Mouse (Mus musculus): ENCODE data around the gene Guk1. TPM values are rescaled to one million over a fixed set of nuclear protein-coding genes. Genes with fewer than 3 reads are reported as not detected.

The Guk1 gene
- total and polyA plus RNA-seq, 3 experiments: 97.5 to 120 (median 113) TPM

GRCm38 (mm10) chr11:59161398-59161797 is 30.6 kb downstream of the Guk1 start:
- no peaks in the 10 kb centered on the region for H3K36me3 ChIP-seq (ENCODE audit: control insufficient read depth, insufficient read depth, low read length)
- WGBS: 47% methylated on average over 5 of the region's 5 CpGs
- no peak overlapping the region for H3K4me3 ChIP-seq
- H3K27ac ChIP-seq: peak overlapping the region; percentile 69
- peaks cover 9% of the 10 kb centered on the region for H3K4me1 ChIP-seq (ENCODE audit: control insufficient read depth, insufficient read depth, low read length)
- H3K79me2 ChIP-seq (replicated peaks; ENCODE audit: control insufficient read depth, insufficient read depth, low read length): no peaks in the 10 kb centered on the region
- no peak overlapping the region for H3K9ac ChIP-seq (ENCODE audit: low read depth, low read length)
- TF ChIP-seq CTCF (IDR thresholded peaks at IDR 0.05) (peak; percentile 55), POLR2A (IDR thresholded peaks at IDR 0.05; ENCODE audit: insufficient read depth, low read depth, low read length) (no peak), EP300 (IDR thresholded peaks at IDR 0.05; ENCODE audit: insufficient read depth, low read depth, low read length) (peak; percentile 74; the same call in 1 of the 2 replicates)
- no peaks in the 10 kb centered on the region for H3K27me3 ChIP-seq (ENCODE audit: control insufficient read depth, insufficient read depth, low read length)
- peak; percentile 47 to 65 for DNase-seq
- intact Hi-C loops (cut with DNase I): loop anchor here (2.0 kb wide), 1 partner anchor 21 kb away; the partner anchor contains the start of gene Gjc2

- Histone ChIP-seq H3K4me1 (ENCODE audit: control insufficient read depth, insufficient read depth, low read length) (peaks cover 9% of the 10 kb centered on the region), H3K27ac (no peak overlapping the region), H3K9ac (ENCODE audit: low read depth, low read length) (no peak overlapping the region), H3K79me2 (replicated peaks; ENCODE audit: control insufficient read depth, insufficient read depth, low read length) (no peaks in the 10 kb centered on the region), H3K4me3 (no peak overlapping the region), H3K36me3 (ENCODE audit: control insufficient read depth, insufficient read depth, low read length) (no peaks in the 10 kb centered on the region), H3K27me3 (ENCODE audit: control insufficient read depth, insufficient read depth, low read length) (no peaks in the 10 kb centered on the region)
- intact Hi-C loops (cut with DNase I): no loop called here
- peak in 1 of 2 experiments; percentile 15 for DNase-seq
- TF ChIP-seq POLR2A (IDR thresholded peaks at IDR 0.05; ENCODE audit: insufficient read depth, low read depth, low read length) (no peak), CTCF (IDR thresholded peaks at IDR 0.05) (no peak), EP300 (IDR thresholded peaks at IDR 0.05; ENCODE audit: insufficient read depth, low read depth, low read length) (no peak)
- 88% methylated on average over 4 of the region's 4 CpGs for WGBS
Measured at GRCm38 (mm10) chr11:59159558-59159957, 32.5 kb downstream of the Guk1 start.

GRCm38 (mm10) chr11:59159099-59159498 is 32.9 kb downstream of the Guk1 start:
- WGBS: 94% methylated on average over 13 of the region's 13 CpGs
- H3K27ac ChIP-seq: no peak overlapping the region
- H3K4me1 ChIP-seq (ENCODE audit: control insufficient read depth, insufficient read depth, low read length): peaks cover 6% of the 10 kb centered on the region
- intact Hi-C loops (cut with DNase I): no loop called here
- H3K9ac ChIP-seq (ENCODE audit: low read depth, low read length): no peak overlapping the region
- H3K36me3 ChIP-seq (ENCODE audit: control insufficient read depth, insufficient read depth, low read length): no peaks in the 10 kb centered on the region
- H3K27me3 ChIP-seq (ENCODE audit: control insufficient read depth, insufficient read depth, low read length): no peaks in the 10 kb centered on the region
- H3K4me3 ChIP-seq: no peak overlapping the region
- peak in 1 of 2 experiments; percentile 14 for DNase-seq
- TF ChIP-seq EP300 (IDR thresholded peaks at IDR 0.05; ENCODE audit: insufficient read depth, low read depth, low read length): no peak
- no peaks in the 10 kb centered on the region for H3K79me2 ChIP-seq (replicated peaks; ENCODE audit: control insufficient read depth, insufficient read depth, low read length)

GRCm38 (mm10) chr11:59155900-59156299 is 36.1 kb downstream of the Guk1 start:
- H3K4me1 ChIP-seq (ENCODE audit: control insufficient read depth, insufficient read depth, low read length): no peaks in the 10 kb centered on the region
- intact Hi-C loops (cut with DNase I): no loop called here
- H3K27ac ChIP-seq: no peak overlapping the region
- H3K79me2 ChIP-seq (replicated peaks; ENCODE audit: control insufficient read depth, insufficient read depth, low read length): no peaks in the 10 kb centered on the region
- no peaks in the 10 kb centered on the region for H3K36me3 ChIP-seq (ENCODE audit: control insufficient read depth, insufficient read depth, low read length)
- no peak overlapping the region for H3K4me3 ChIP-seq
- no peaks in the 10 kb centered on the region for H3K27me3 ChIP-seq (ENCODE audit: control insufficient read depth, insufficient read depth, low read length)
- whole genome bisulfite sequencing: 85% methylated on average over 5 of the region's 5 CpGs
- TF ChIP-seq POLR2A (IDR thresholded peaks at IDR 0.05; ENCODE audit: insufficient read depth, low read depth, low read length) (no peak), EP300 (IDR thresholded peaks at IDR 0.05; ENCODE audit: insufficient read depth, low read depth, low read length) (no peak), CTCF (IDR thresholded peaks at IDR 0.05) (no peak)
- no peak for DNase-seq
- H3K9ac ChIP-seq (ENCODE audit: low read depth, low read length): no peak overlapping the region

GRCm38 (mm10) chr11:59154220-59154619 is 37.8 kb downstream of the Guk1 start:
- Histone ChIP-seq H3K79me2 (replicated peaks; ENCODE audit: control insufficient read depth, insufficient read depth, low read length) (no peaks in the 10 kb centered on the region), H3K27me3 (ENCODE audit: control insufficient read depth, insufficient read depth, low read length) (no peaks in the 10 kb centered on the region), H3K36me3 (ENCODE audit: control insufficient read depth, insufficient read depth, low read length) (no peaks in the 10 kb centered on the region), H3K27ac (no peak overlapping the region), H3K4me1 (ENCODE audit: control insufficient read depth, insufficient read depth, low read length) (no peaks in the 10 kb centered on the region), H3K4me3 (no peak overlapping the region), H3K9ac (ENCODE audit: low read depth, low read length) (no peak overlapping the region)
- intact Hi-C loops (cut with DNase I): no loop called here
- peak in 1 of 2 experiments; percentile 15 for DNase-seq
- no peak for TF ChIP-seq POLR2A (IDR thresholded peaks at IDR 0.05; ENCODE audit: insufficient read depth, low read depth, low read length)
- no peak for TF ChIP-seq CTCF (IDR thresholded peaks at IDR 0.05)
- 0 out of 2 replicates have a peak, but pooled peaks have one; percentile 20 for TF ChIP-seq EP300 (IDR thresholded peaks at IDR 0.05; ENCODE audit: insufficient read depth, low read depth, low read length)
- WGBS: 59% methylated on average over 7 of the region's 7 CpGs

- 48% methylated on average over 3 of the region's 3 CpGs for WGBS
- intact Hi-C loops (cut with DNase I): no loop called here
- Histone ChIP-seq H3K9ac (ENCODE audit: low read depth, low read length) (no peak overlapping the region), H3K4me1 (ENCODE audit: control insufficient read depth, insufficient read depth, low read length) (no peaks in the 10 kb centered on the region), H3K4me3 (no peak overlapping the region), H3K79me2 (replicated peaks; ENCODE audit: control insufficient read depth, insufficient read depth, low read length) (no peaks in the 10 kb centered on the region), H3K27me3 (ENCODE audit: control insufficient read depth, insufficient read depth, low read length) (no peaks in the 10 kb centered on the region), H3K27ac (no peak overlapping the region), H3K36me3 (ENCODE audit: control insufficient read depth, insufficient read depth, low read length) (no peaks in the 10 kb centered on the region)
- no peak for DNase-seq
- TF ChIP-seq CTCF (IDR thresholded peaks at IDR 0.05) (peak; percentile 37; the same call in 1 of the 2 replicates), POLR2A (IDR thresholded peaks at IDR 0.05; ENCODE audit: insufficient read depth, low read depth, low read length) (no peak)
Measured at GRCm38 (mm10) chr11:59151729-59152128, 40.3 kb downstream of the Guk1 start.

Measured in heart, adult 2 months (tissue).